Mouse (Mus musculus) stomach, embryonic 14.5 days (tissue): ENCODE data around the gene Cfap97d1. TPM values are rescaled to one million over a fixed set of nuclear protein-coding genes. Genes with fewer than 3 reads are reported as not detected.

ENCODE experiments used
- ATAC-seq: fragments of 200-750 bp; cut with Nextera tagmentation; 2 replicates; pipeline ENCODE4 v1.8.0; 2017; ENCODE audit warnings: low read depth, moderate TSS enrichment; ENCODE audit not compliant: insufficient number of reproducible peaks, insufficient read depth, low FRiP score
- H3K27ac ChIP-seq: fragments of 300-500 bp; sonication (generic); 2 replicates; pipeline ENCODE4 v1.5.1; 2014; ENCODE audit warnings: mild to moderate bottlenecking, low read length, moderate library complexity, mixed read lengths
- H3K27me3 ChIP-seq: fragments of 300-500 bp; sonication (generic); 2 replicates; pipeline ENCODE4 v1.6.1; 2014; ENCODE audit warnings: low read length, control low read depth, mixed read lengths; ENCODE audit not compliant: control insufficient read depth, insufficient read depth
- H3K36me3 ChIP-seq: fragments of 300-500 bp; sonication (generic); 2 replicates; pipeline ENCODE4 v1.6.1; 2014; ENCODE audit warnings: mild to moderate bottlenecking, control low read depth, low read length, moderate library complexity, mixed read lengths; ENCODE audit not compliant: control insufficient read depth, insufficient read depth
- H3K4me1 ChIP-seq: fragments of 300-500 bp; sonication (generic); 2 replicates; pipeline ENCODE4 v1.6.1; 2014; ENCODE audit warnings: low read length, control low read depth, mixed read lengths; ENCODE audit not compliant: control insufficient read depth, insufficient read depth
- H3K4me2 ChIP-seq: fragments of 300-500 bp; sonication (generic); replicated peaks from 2 replicates; pipeline ENCODE4 v1.6.1; 2014; ENCODE audit warnings: low read depth, low read length, control low read depth
- H3K4me3 ChIP-seq: fragments of 300-500 bp; sonication (generic); 2 replicates; pipeline ENCODE4 v1.5.1; 2014; ENCODE audit warnings: low read depth, low read length, control low read depth
- H3K9ac ChIP-seq: fragments of 300-500 bp; sonication (generic); replicated peaks from 2 replicates; pipeline ENCODE4 v1.6.1; 2014; ENCODE audit warnings: low read depth, mild to moderate bottlenecking, control low read depth, low read length, moderate library complexity, mixed read lengths
- H3K9me3 ChIP-seq: fragments of 300-500 bp; sonication (generic); 2 replicates; pipeline ENCODE4 v1.6.1; 2016; ENCODE audit warnings: low read depth, low read length, control low read depth; ENCODE audit not compliant: control insufficient read depth
- WGBS: fragments of 180-500 bp; shearing (Covaris S2); extraction: QIAGEN DNeasy Blood & Tissue Kit; methylation state at CpG from one replicate; pipeline ENCODE4 v1.1.7; 2014; 5-methylcytosine and 5-hydroxymethylcytosine counted together
- polyA plus RNA-seq: library from polyadenylated mRNA; unstranded; fragments of >200 nt; fragmentation: Nextera tagmentation; extraction: Ambion mirVana; gene quantifications from 2 replicates; pipeline ENCODE4 v1.2.1, GENCODE M21; 2014

Gene Cfap97d1
- polyA plus RNA-seq, 1 experiment from 2014 or later = not detected

GRCm38 (mm10) chr11:101990244-101990643 lies 6.2 kb downstream of the Cfap97d1 start:
- 0 out of 2 replicates have a peak, but pooled peaks cover 3% of the 10 kb centered on the region for H3K4me1 ChIP-seq
- no peak overlapping the region for H3K4me3 ChIP-seq
- H3K9me3 ChIP-seq = no peaks in the 10 kb centered on the region
- H3K9ac ChIP-seq = no peak overlapping the region
- WGBS = 86% methylated on average over 3 of the region's 3 CpGs
- H3K27me3 ChIP-seq = no peaks in the 10 kb centered on the region
- no peak overlapping the region for H3K4me2 ChIP-seq
- no peaks in the 10 kb centered on the region for H3K36me3 ChIP-seq
- ATAC-seq = no peak
- H3K27ac ChIP-seq = no peak overlapping the region

- no peak for ATAC-seq
- WGBS = 65% methylated on average over 3 of the region's 3 CpGs
- H3K27me3 ChIP-seq = no peaks in the 10 kb centered on the region
Measured at GRCm38 (mm10) chr11:101991813-101992212, 7.7 kb downstream of the Cfap97d1 start.

GRCm38 (mm10) chr11:101992411-101992810 lies 8.3 kb downstream of the Cfap97d1 start:
- Histone ChIP-seq H3K9ac (no peak overlapping the region), H3K27me3 (no peaks in the 10 kb centered on the region), H3K36me3 (no peaks in the 10 kb centered on the region), H3K27ac (no peak overlapping the region), H3K4me1 (no peaks in the 10 kb centered on the region), H3K4me2 (no peak overlapping the region), H3K9me3 (no peaks in the 10 kb centered on the region), H3K4me3 (no peak overlapping the region)
- WGBS = 88% methylated on average over 7 of the region's 7 CpGs
- no peak for ATAC-seq

More at GRCm38 (mm10) chr11:101991813-101992212, 7.7 kb downstream of the Cfap97d1 start:
- Histone ChIP-seq H3K4me3 (no peak overlapping the region), H3K9ac (no peak overlapping the region), H3K9me3 (no peaks in the 10 kb centered on the region), H3K4me2 (no peak overlapping the region), H3K27ac (no peak overlapping the region), H3K4me1 (no peaks in the 10 kb centered on the region), H3K36me3 (no peaks in the 10 kb centered on the region)

GRCm38 (mm10) chr11:101994100-101994499 lies 10.0 kb downstream of the Cfap97d1 start:
- Histone ChIP-seq H3K9me3 (no peaks in the 10 kb centered on the region), H3K4me1 (no peaks in the 10 kb centered on the region), H3K27ac (no peak overlapping the region), H3K4me2 (no peak overlapping the region), H3K36me3 (no peaks in the 10 kb centered on the region), H3K9ac (no peak overlapping the region), H3K27me3 (no peaks in the 10 kb centered on the region), H3K4me3 (no peak overlapping the region)
- 66% methylated on average over 8 of the region's 8 CpGs for WGBS
- no peak for ATAC-seq

GRCm38 (mm10) chr11:101995938-101996337 lies 11.9 kb downstream of the Cfap97d1 start:
- Histone ChIP-seq H3K9ac (no peak overlapping the region), H3K9me3 (no peaks in the 10 kb centered on the region), H3K27ac (no peak overlapping the region), H3K4me1 (no peaks in the 10 kb centered on the region), H3K4me2 (no peak overlapping the region), H3K36me3 (peaks cover 4% of the 10 kb centered on the region; the same call in 1 of the 2 replicates), H3K27me3 (no peaks in the 10 kb centered on the region), H3K4me3 (no peak overlapping the region)
- no peak for ATAC-seq
- WGBS = 83% methylated on average over 7 of the region's 7 CpGs

- Histone ChIP-seq H3K4me3 (no peak overlapping the region), H3K9me3 (no peaks in the 10 kb centered on the region), H3K36me3 (peaks cover 4% of the 10 kb centered on the region; the same call in 1 of the 2 replicates), H3K27ac (no peak overlapping the region), H3K27me3 (no peaks in the 10 kb centered on the region), H3K4me2 (no peak overlapping the region), H3K4me1 (no peaks in the 10 kb centered on the region), H3K9ac (no peak overlapping the region)
- WGBS = 50% methylated on average over 5 of the region's 5 CpGs
- no peak for ATAC-seq
Measured at GRCm38 (mm10) chr11:101998258-101998657, 14.2 kb downstream of the Cfap97d1 start.

- Histone ChIP-seq H3K9me3 (no peaks in the 10 kb centered on the region), H3K4me3 (no peak overlapping the region), H3K9ac (no peak overlapping the region), H3K27ac (no peak overlapping the region), H3K4me1 (no peaks in the 10 kb centered on the region), H3K4me2 (no peak overlapping the region), H3K36me3 (peaks cover 4% of the 10 kb centered on the region; the same call in 1 of the 2 replicates), H3K27me3 (no peaks in the 10 kb centered on the region)
- whole genome bisulfite sequencing = 63% methylated on average over 4 of the region's 4 CpGs
- no peak for ATAC-seq
Measured at GRCm38 (mm10) chr11:101999466-101999865, 15.4 kb downstream of the Cfap97d1 start.

- ATAC-seq = no peak
- H3K4me2 ChIP-seq = no peak overlapping the region
- no peak overlapping the region for H3K4me3 ChIP-seq
- no peaks in the 10 kb centered on the region for H3K27me3 ChIP-seq
- H3K9ac ChIP-seq = no peak overlapping the region
- H3K4me1 ChIP-seq = 0 out of 2 replicates have a peak, but pooled peaks cover under 1% of the 10 kb centered on the region
- 90% methylated on average over 8 of the region's 8 CpGs for WGBS
- H3K9me3 ChIP-seq = no peaks in the 10 kb centered on the region
- H3K27ac ChIP-seq = no peak overlapping the region
- peaks cover 4% of the 10 kb centered on the region; the same call in 1 of the 2 replicates for H3K36me3 ChIP-seq
Measured at GRCm38 (mm10) chr11:102004251-102004650, 20.2 kb downstream of the Cfap97d1 start.

GRCm38 (mm10) chr11:102006271-102006670 lies 22.2 kb downstream of the Cfap97d1 start:
- no peak overlapping the region for H3K4me3 ChIP-seq
- H3K9me3 ChIP-seq = no peaks in the 10 kb centered on the region
- no peak overlapping the region for H3K4me2 ChIP-seq
- no peaks in the 10 kb centered on the region for H3K27me3 ChIP-seq
- WGBS = 66% methylated on average over 9 of the region's 9 CpGs
- no peak for ATAC-seq
- peaks cover 4% of the 10 kb centered on the region; the same call in 1 of the 2 replicates for H3K36me3 ChIP-seq
- H3K4me1 ChIP-seq = 0 out of 2 replicates have a peak, but pooled peaks cover 3% of the 10 kb centered on the region
- no peak overlapping the region for H3K27ac ChIP-seq
- H3K9ac ChIP-seq = no peak overlapping the region
